ENCODE assay signal across 1 mouse cellular context in genomic region chr12:112851116-112851515, GRCm38 (mm10).
TF ChIP-seq lines count a peak whose summit lies in the region.

No protein-coding gene starts in this region.

TF ChIP-seq in MEL, 35 proteins besides CTCF, POLR2A, EP300 and RAD21:
- TF ChIP-seq SIN3A (IDR thresholded peaks at IDR 0.05; ENCODE audit: low read length): no peak
- no peak for TF ChIP-seq POLR2AphosphoS2 (IDR thresholded peaks at IDR 0.05; ENCODE audit: low read length)
- TF ChIP-seq ELF1 (IDR thresholded peaks at IDR 0.05; ENCODE audit: low read depth, low read length): no peak
- TF ChIP-seq MXI1 (IDR thresholded peaks at IDR 0.05; ENCODE audit: low read depth, low read length): no peak
- TF ChIP-seq TAL1 (IDR thresholded peaks at IDR 0.05; ENCODE audit: low read length): no peak
- 0 out of 2 replicates have a peak, but pooled peaks have one; percentile 11 for TF ChIP-seq ETS1 (IDR thresholded peaks at IDR 0.05; ENCODE audit: low read depth, low read length)
- TF ChIP-seq GATA1 (IDR thresholded peaks at IDR 0.05; ENCODE audit: low read depth, low read length): peak; percentile 47; the same call in 1 of the 2 replicates
- TF ChIP-seq TCF12 (IDR thresholded peaks at IDR 0.05; ENCODE audit: low read depth, low read length): no peak
- no peak for TF ChIP-seq NRF1 (IDR thresholded peaks at IDR 0.05; ENCODE audit: insufficient read depth, low read depth, low read length, poor library complexity, severe bottlenecking)
- TF ChIP-seq MEF2A (IDR thresholded peaks at IDR 0.05; ENCODE audit: extremely low read depth, insufficient replicate concordance, low read depth, low read length, poor library complexity, severe bottlenecking): no peak
- TF ChIP-seq NELFE (IDR thresholded peaks at IDR 0.05; ENCODE audit: low read depth, low read length): no peak
- TF ChIP-seq ZC3H11A (IDR thresholded peaks at IDR 0.05; ENCODE audit: low read depth, low read length): no peak
- TF ChIP-seq HCFC1 (IDR thresholded peaks at IDR 0.05; ENCODE audit: low read depth, low read length): no peak
TF ChIP-seq in MEL: peak in this region for 2.
